Mouse (Mus musculus) bone marrow macrophage, adult 2 months (primary cell): ENCODE data around the gene Tnp1.

Source experiments
- CTCF ChIP-seq: IDR thresholded peaks from 2 replicates; pipeline ENCODE4 v1.5.1; 2012; ENCODE audit warnings: low read depth, mild to moderate bottlenecking, low read length, moderate library complexity
- POLR2A ChIP-seq: IDR thresholded peaks from 2 replicates; pipeline ENCODE4 v1.6.1; 2012; ENCODE audit warnings: mild to moderate bottlenecking, low read depth, low read length, borderline replicate concordance

GRCm38 (mm10) chr1:73028741-73029140, 13.0 kb upstream of the Tnp1 start:
- no peak for TF ChIP-seq POLR2A
- TF ChIP-seq CTCF: no peak
